Mouse (Mus musculus): ENCODE data around the gene Auts2. TPM values are rescaled to one million over a fixed set of nuclear protein-coding genes. Genes with fewer than 3 reads are reported as not detected.
A peak's percentile ranks its signal among the peaks of the same experiment; 100 is the strongest.

Auts2 gene
- polyA plus RNA-seq, 1 experiment from 2014 or later = 34.5 TPM

DNA sequence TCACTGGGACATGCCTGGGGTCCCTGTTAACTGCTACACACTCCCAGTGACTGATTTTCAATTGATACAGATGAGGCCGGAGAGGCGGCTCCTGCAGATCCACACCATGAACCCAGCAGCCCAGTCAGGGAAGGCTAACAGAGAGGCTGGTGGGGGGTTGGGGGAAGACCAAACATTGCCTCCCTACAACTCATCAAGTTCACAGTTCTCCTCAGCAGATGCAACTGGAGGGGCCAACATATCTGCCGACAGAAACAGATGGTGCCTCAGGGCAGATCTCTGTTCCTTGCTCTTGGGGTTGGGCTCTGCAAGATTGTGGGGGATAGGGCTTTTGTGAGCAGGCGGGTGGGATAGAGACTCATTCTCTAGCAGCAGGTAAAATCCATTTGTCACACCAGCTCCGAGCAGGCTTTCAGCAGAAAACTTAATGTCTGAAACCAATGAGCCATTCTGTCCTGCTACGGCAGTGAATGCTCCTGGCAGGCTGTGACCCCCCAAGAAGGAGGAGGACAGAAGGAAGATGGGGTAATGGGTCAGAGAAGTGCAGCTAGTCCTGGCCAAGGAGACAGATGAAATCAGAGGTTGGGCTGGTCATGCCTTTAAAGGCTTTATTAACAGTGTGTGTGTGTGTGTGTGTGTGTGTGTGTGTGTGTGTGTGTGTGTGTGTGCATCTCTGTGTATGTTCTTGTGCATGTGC, 740.7 kb downstream of the Auts2 start:
- H3K9me3 ChIP-seq (replicated peaks; ENCODE audit: control insufficient read depth, low read length) = no peaks in the 10 kb centered on the region
- 37% methylated on average over 6 of the region's 6 CpGs for WGBS
- H3K27me3 ChIP-seq (replicated peaks; ENCODE audit: control insufficient read depth, insufficient read depth, low read length) = no peaks in the 10 kb centered on the region
- H3K4me1 ChIP-seq (ENCODE audit: control insufficient read depth, insufficient read depth, low read length) = peaks cover 37% of the 10 kb centered on the region
- peak; percentile 52 for ATAC-seq
- no peak overlapping the region for H3K4me3 ChIP-seq (ENCODE audit: low read depth, low read length)
- H3K4me2 ChIP-seq (ENCODE audit: low read length) = no peak overlapping the region
- peak overlapping the region; percentile 71; the same call in 1 of the 2 replicates for H3K27ac ChIP-seq (ENCODE audit: low read depth, low read length)
- H3K36me3 ChIP-seq (ENCODE audit: control insufficient read depth, insufficient read depth, low read length) = no peaks in the 10 kb centered on the region
- H3K9ac ChIP-seq (ENCODE audit: low read length) = no peak overlapping the region
- peak; percentile 52 for DNase-seq (ENCODE audit: low spot score)

DNA sequence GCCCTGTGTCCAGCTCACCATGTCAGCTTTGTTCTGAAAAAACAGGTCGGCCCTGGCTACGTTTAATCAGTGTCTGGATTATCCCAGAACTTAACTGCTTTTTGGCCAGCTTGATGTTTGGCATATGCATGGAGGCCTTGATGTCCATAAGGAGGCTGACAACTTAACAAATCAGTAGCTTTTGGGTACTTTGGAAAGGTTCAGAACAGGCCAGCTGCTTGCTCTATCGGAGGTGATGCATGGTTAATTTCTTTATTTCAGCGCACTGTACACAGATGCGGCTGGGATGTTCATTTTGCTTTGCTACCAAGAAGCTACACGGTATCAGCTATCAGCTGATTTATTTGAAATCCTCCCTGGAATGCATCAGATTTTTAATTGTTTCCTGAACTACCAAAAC, 741.2 kb downstream of the Auts2 start:
- H3K27ac ChIP-seq (ENCODE audit: low read depth, low read length) = peak overlapping the region; percentile 71
- DNase-seq (ENCODE audit: low spot score) (peak; percentile 63), ATAC-seq (peak; percentile 55)
- WGBS = 43% methylated on average over 6 of the region's 6 CpGs
- no peaks in the 10 kb centered on the region for H3K9me3 ChIP-seq (replicated peaks; ENCODE audit: control insufficient read depth, low read length)
- no peaks in the 10 kb centered on the region for H3K27me3 ChIP-seq (replicated peaks; ENCODE audit: control insufficient read depth, insufficient read depth, low read length)
- peaks cover 39% of the 10 kb centered on the region for H3K4me1 ChIP-seq (ENCODE audit: control insufficient read depth, insufficient read depth, low read length)
- H3K4me3 ChIP-seq (ENCODE audit: low read depth, low read length) = no peak overlapping the region
- H3K36me3 ChIP-seq (ENCODE audit: control insufficient read depth, insufficient read depth, low read length) = no peaks in the 10 kb centered on the region
- no peak overlapping the region for H3K4me2 ChIP-seq (ENCODE audit: low read length)
- H3K9ac ChIP-seq (ENCODE audit: low read length) = no peak overlapping the region

DNA sequence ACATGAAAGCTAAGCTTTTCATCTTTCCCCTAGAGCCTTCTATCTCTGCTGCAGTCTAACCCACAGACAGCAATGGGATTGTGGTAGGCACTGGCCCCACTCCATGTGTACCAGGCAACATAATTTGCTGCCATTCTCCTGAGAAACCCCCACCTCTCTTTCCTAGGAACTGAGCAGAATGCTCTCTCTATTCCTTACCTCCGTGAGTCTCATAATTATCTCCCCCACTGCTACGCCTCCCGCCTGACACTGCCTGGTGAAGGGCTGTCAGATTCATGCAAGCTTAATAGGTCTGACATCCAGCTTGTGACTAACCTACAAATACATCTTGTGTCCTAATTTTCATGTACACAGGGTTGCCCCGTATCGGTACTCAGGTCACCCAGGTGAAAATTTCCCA, 744.8 kb downstream of the Auts2 start:
- no peak overlapping the region for H3K9ac ChIP-seq (ENCODE audit: low read length)
- H3K4me2 ChIP-seq (ENCODE audit: low read length) = no peak overlapping the region
- 0 out of 2 replicates have a peak overlapping the region, but pooled peaks have one; percentile 2 for H3K27ac ChIP-seq (ENCODE audit: low read depth, low read length)
- ATAC-seq (no peak), DNase-seq (ENCODE audit: low spot score) (peak; percentile 62)
- no peaks in the 10 kb centered on the region for H3K36me3 ChIP-seq (ENCODE audit: control insufficient read depth, insufficient read depth, low read length)
- peaks cover 61% of the 10 kb centered on the region for H3K4me1 ChIP-seq (ENCODE audit: control insufficient read depth, insufficient read depth, low read length)
- H3K9me3 ChIP-seq (replicated peaks; ENCODE audit: control insufficient read depth, low read length) = no peaks in the 10 kb centered on the region
- no peak overlapping the region for H3K4me3 ChIP-seq (ENCODE audit: low read depth, low read length)
- 52% methylated on average over 5 of the region's 5 CpGs for WGBS
- no peaks in the 10 kb centered on the region for H3K27me3 ChIP-seq (replicated peaks; ENCODE audit: control insufficient read depth, insufficient read depth, low read length)

DNA sequence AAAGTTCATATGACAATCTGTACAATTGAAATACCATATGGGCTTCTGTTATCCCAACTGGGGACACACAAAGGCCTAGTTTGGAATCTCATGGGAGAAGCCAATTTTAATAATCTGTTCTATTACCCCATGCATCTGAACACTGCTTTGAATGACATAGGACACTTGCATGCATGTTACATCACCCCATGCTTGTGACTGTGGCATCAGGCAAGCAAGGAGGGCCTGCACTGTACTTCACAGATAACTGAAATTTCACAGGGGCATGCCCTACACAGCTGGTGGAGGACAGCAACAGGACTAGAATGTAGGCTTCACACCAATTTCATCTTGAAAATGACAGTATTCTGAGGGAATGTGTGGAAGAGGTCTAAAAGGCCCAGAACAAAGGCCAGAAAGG, 746.1 kb downstream of the Auts2 start:
- H3K27me3 ChIP-seq (replicated peaks; ENCODE audit: control insufficient read depth, insufficient read depth, low read length) = no peaks in the 10 kb centered on the region
- ATAC-seq (no peak), DNase-seq (ENCODE audit: low spot score) (no peak)
- H3K9ac ChIP-seq (ENCODE audit: low read length) = no peak overlapping the region
- peaks cover 54% of the 10 kb centered on the region for H3K4me1 ChIP-seq (ENCODE audit: control insufficient read depth, insufficient read depth, low read length)
- no peak overlapping the region for H3K27ac ChIP-seq (ENCODE audit: low read depth, low read length)
- no peak overlapping the region for H3K4me2 ChIP-seq (ENCODE audit: low read length)
- no peaks in the 10 kb centered on the region for H3K9me3 ChIP-seq (replicated peaks; ENCODE audit: control insufficient read depth, low read length)
- H3K36me3 ChIP-seq (ENCODE audit: control insufficient read depth, insufficient read depth, low read length) = no peaks in the 10 kb centered on the region
- H3K4me3 ChIP-seq (ENCODE audit: low read depth, low read length) = no peak overlapping the region

DNA sequence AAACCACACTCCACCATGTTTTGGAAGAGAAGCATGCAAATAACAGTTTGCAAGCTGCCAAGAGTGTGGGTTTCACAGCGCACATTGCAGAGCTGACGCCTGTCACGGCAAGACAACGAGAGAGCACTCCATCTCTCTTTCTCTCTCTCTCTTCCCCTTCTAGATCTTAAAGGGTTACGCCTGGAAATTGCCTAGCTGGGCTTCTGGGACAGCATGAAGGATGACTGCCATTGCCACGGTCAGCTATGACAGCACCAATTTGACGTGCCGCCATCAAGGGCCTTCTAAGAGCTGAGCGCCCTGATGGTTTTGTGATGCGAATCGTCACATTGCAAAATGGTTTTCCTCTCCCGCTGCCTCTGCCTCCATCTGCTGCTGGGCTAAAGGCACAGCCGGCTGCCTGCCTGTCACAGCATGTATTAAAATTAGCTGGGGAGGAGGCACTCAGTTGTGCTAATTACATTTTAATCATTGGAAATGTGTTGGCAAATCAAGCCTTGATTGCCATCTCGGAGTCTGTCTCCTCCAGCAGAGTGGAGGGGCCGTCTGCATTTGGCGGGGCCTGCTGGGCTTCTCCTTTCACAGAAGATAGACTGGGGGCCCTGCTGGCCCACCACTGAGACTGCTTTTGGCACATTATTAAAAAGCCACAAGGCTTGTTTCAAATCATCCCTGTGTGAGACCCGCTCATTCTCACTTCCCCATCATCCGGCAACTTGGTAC, 748.6 kb downstream of the Auts2 start:
- Histone ChIP-seq H3K9ac (ENCODE audit: low read length) (peak overlapping the region; percentile 45; the same call in 1 of the 2 replicates), H3K27me3 (replicated peaks; ENCODE audit: control insufficient read depth, insufficient read depth, low read length) (no peaks in the 10 kb centered on the region), H3K9me3 (replicated peaks; ENCODE audit: control insufficient read depth, low read length) (no peaks in the 10 kb centered on the region), H3K36me3 (ENCODE audit: control insufficient read depth, insufficient read depth, low read length) (no peaks in the 10 kb centered on the region), H3K4me1 (ENCODE audit: control insufficient read depth, insufficient read depth, low read length) (peaks cover 43% of the 10 kb centered on the region), H3K4me2 (ENCODE audit: low read length) (peak overlapping the region; percentile 32), H3K4me3 (ENCODE audit: low read depth, low read length) (no peak overlapping the region), H3K27ac (ENCODE audit: low read depth, low read length) (peak overlapping the region; percentile 90)
- peak; percentile 92 for ATAC-seq
- WGBS = 7% methylated on average over 18 of the region's 18 CpGs
- DNase-seq (ENCODE audit: low spot score) = peak; percentile 96

DNA sequence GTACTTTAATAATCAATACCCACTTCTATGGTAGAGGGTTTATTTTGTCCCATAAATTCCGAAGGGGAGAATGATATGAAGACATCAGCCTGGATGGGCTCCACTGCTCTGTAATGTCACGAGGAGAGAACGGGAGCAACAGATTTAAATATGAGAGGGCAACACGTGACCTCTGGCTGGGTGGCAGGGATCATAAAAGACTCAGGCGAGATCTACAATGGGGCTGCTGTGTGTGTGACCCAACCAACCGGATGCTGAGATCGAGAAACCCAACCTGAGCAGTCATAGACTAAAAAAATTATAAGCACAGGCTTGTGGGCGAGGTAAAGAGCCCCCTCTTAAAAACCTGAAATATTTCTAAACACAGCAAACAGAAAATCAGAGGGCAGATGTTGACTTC, 753.5 kb downstream of the Auts2 start:
- no peak overlapping the region for H3K4me3 ChIP-seq (ENCODE audit: low read depth, low read length)
- no peak overlapping the region for H3K9ac ChIP-seq (ENCODE audit: low read length)
- no peaks in the 10 kb centered on the region for H3K9me3 ChIP-seq (replicated peaks; ENCODE audit: control insufficient read depth, low read length)
- H3K27me3 ChIP-seq (replicated peaks; ENCODE audit: control insufficient read depth, insufficient read depth, low read length) = no peaks in the 10 kb centered on the region
- no peak overlapping the region for H3K27ac ChIP-seq (ENCODE audit: low read depth, low read length)
- no peak for ATAC-seq
- H3K4me1 ChIP-seq (ENCODE audit: control insufficient read depth, insufficient read depth, low read length) = peaks cover 28% of the 10 kb centered on the region
- 72% methylated on average over 8 of the region's 8 CpGs for WGBS
- no peak overlapping the region for H3K4me2 ChIP-seq (ENCODE audit: low read length)
- no peaks in the 10 kb centered on the region for H3K36me3 ChIP-seq (ENCODE audit: control insufficient read depth, insufficient read depth, low read length)
- no peak for DNase-seq (ENCODE audit: low spot score)

DNA sequence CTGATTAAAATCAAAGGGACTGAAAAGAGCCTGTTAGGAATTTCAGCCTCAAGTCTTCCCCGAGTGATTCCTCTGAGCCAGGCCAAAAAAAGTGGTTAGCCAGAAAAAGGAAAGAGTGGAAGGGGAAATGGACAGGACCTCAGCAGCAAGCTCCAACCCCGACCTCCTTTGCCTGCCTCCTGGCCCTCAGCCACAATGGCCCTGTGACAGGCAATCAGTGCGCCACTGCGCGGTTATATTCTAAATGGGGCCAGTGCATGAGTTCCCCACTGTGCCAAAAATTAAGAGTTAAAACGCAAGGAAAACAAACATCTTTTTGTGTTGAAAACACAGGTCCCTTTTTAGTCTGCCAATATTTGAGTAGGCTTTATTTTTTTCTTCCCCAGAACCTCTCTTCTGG, 755.1 kb downstream of the Auts2 start:
- ATAC-seq (peak; percentile 71; the same call in 1 of the 2 replicates), DNase-seq (ENCODE audit: low spot score) (peak; percentile 71)
- Histone ChIP-seq H3K4me3 (ENCODE audit: low read depth, low read length) (no peak overlapping the region), H3K27me3 (replicated peaks; ENCODE audit: control insufficient read depth, insufficient read depth, low read length) (no peaks in the 10 kb centered on the region), H3K9me3 (replicated peaks; ENCODE audit: control insufficient read depth, low read length) (no peaks in the 10 kb centered on the region), H3K9ac (ENCODE audit: low read length) (no peak overlapping the region), H3K27ac (ENCODE audit: low read depth, low read length) (0 out of 2 replicates have a peak overlapping the region, but pooled peaks have one; percentile 6), H3K36me3 (ENCODE audit: control insufficient read depth, insufficient read depth, low read length) (no peaks in the 10 kb centered on the region), H3K4me2 (ENCODE audit: low read length) (no peak overlapping the region), H3K4me1 (ENCODE audit: control insufficient read depth, insufficient read depth, low read length) (peaks cover 21% of the 10 kb centered on the region)
- 3% methylated on average over 6 of the region's 6 CpGs for WGBS

DNA sequence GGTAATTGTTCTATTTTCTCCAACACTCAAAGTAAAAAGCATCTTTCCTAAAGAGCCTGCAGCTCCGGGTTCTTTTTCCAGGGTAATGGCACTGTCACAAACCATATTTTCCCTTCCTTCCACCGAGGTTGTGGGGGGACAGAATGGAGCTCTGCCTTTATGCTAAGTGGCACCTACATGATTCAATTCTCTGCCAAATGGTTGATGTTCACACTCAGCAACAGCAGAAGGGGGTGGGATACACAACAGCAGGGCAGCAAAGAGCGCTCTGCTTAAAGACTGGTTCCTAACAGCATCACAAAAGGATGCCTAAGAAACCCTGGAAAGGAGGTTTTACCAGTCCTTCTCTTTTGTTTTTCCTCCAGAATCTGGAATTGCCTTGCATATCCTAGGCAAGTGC, 759.9 kb downstream of the Auts2 start:
- Histone ChIP-seq H3K9me3 (replicated peaks; ENCODE audit: control insufficient read depth, low read length) (no peaks in the 10 kb centered on the region), H3K27me3 (replicated peaks; ENCODE audit: control insufficient read depth, insufficient read depth, low read length) (no peaks in the 10 kb centered on the region), H3K9ac (ENCODE audit: low read length) (no peak overlapping the region), H3K4me3 (ENCODE audit: low read depth, low read length) (no peak overlapping the region), H3K27ac (ENCODE audit: low read depth, low read length) (peak overlapping the region; percentile 72), H3K36me3 (ENCODE audit: control insufficient read depth, insufficient read depth, low read length) (no peaks in the 10 kb centered on the region), H3K4me2 (ENCODE audit: low read length) (no peak overlapping the region), H3K4me1 (ENCODE audit: control insufficient read depth, insufficient read depth, low read length) (peaks cover 25% of the 10 kb centered on the region)
- ATAC-seq (peak; percentile 72), DNase-seq (ENCODE audit: low spot score) (peak; percentile 74)
- 27% methylated on average over 3 of the region's 3 CpGs for WGBS

DNA sequence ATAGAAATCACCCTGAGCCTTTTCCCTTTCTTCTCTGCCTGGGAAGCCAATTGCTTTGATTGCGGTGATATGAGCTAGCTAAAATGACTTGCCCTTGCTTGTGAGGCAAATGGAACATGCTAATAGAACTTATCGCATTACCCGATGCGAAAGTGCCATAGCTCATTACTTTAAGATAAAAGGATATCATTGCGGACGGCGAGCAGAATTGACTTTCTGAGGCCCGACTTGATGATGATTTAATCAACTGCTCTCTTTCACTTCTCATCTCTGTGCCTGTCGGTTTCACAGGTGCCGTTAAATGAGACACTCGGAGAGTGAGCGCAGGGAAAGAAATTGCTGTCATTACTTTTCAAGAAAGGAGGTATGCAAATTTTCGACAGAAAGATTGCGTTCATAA, 762.1 kb downstream of the Auts2 start:
- 75% methylated on average over 14 of the region's 14 CpGs for WGBS
- ATAC-seq = no peak
- no peak overlapping the region for H3K4me3 ChIP-seq (ENCODE audit: low read depth, low read length)
- no peaks in the 10 kb centered on the region for H3K9me3 ChIP-seq (replicated peaks; ENCODE audit: control insufficient read depth, low read length)
- no peak overlapping the region for H3K4me2 ChIP-seq (ENCODE audit: low read length)
- peaks cover 23% of the 10 kb centered on the region for H3K4me1 ChIP-seq (ENCODE audit: control insufficient read depth, insufficient read depth, low read length)
- H3K27me3 ChIP-seq (replicated peaks; ENCODE audit: control insufficient read depth, insufficient read depth, low read length) = no peaks in the 10 kb centered on the region
- H3K27ac ChIP-seq (ENCODE audit: low read depth, low read length) = 0 out of 2 replicates have a peak overlapping the region, but pooled peaks have one; percentile 4
- no peak overlapping the region for H3K9ac ChIP-seq (ENCODE audit: low read length)
- peak; percentile 54 for DNase-seq (ENCODE audit: low spot score)
- H3K36me3 ChIP-seq (ENCODE audit: control insufficient read depth, insufficient read depth, low read length) = no peaks in the 10 kb centered on the region
